Mouse (Mus musculus): Measurements from ENCODE around the gene Top1. TPM values are rescaled to one million over a fixed set of nuclear protein-coding genes. Genes with fewer than 3 reads are reported as not detected.

Top1 gene
- polyA plus RNA-seq, 1 experiment from 2014 or later: 89.8 TPM

DNA sequence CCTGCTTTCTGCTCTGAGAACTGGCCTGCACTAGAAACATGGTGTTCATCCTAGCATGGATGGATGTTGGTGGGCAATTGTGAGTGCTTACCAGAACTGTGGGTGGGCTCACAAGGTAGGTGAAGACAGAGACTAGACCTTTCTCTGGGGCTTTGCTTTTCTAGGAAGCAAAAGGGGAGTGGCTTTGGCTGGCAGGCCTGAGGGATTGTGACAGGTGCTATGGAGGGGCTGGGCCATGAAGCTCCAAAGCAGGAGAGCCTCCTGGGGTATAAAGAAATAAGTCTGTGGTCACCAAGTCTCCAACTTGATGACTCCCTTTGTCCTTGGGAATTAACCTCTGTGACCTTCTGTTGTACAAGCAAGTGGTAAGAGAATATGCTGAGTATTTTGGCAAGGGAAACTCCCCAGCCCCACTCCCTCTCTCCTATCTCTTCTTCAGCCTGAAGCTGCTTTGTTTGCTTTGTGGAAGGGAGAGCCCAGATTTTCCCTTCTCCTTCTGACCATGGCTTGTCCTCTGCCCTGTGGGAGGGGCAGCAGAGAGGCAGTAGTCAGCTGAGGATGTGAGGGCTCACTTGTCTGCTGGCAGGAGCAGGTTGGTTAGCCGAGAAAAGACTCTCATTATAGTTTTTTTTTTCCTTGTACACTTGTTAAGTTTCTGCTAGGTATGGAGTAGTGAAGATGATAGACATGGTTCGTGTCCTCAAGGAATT is 94.1 kb downstream of the Top1 start:
- H3K4me2 ChIP-seq: no peak overlapping the region
- H3K27ac ChIP-seq (ENCODE audit: low read depth, low read length): 0 out of 2 replicates have a peak overlapping the region, but pooled peaks have one; percentile 13
- no peak for ATAC-seq (replicated peaks; ENCODE audit: low FRiP score)
- H3K9ac ChIP-seq (ENCODE audit: low read depth, low read length): no peak overlapping the region
- H3K4me3 ChIP-seq (ENCODE audit: low read depth, low read length): no peak overlapping the region
- H3K9me3 ChIP-seq (ENCODE audit: control insufficient read depth, low read length): no peaks in the 10 kb centered on the region
- 51% methylated on average over 2 of the region's 2 CpGs for WGBS
- no peaks in the 10 kb centered on the region for H3K27me3 ChIP-seq (replicated peaks; ENCODE audit: control insufficient read depth, insufficient read depth, low read length)
- H3K4me1 ChIP-seq (replicated peaks; ENCODE audit: control insufficient read depth, insufficient read depth, low read length): peaks cover 42% of the 10 kb centered on the region
- no peaks in the 10 kb centered on the region; the same call in 1 of the 2 replicates for H3K36me3 ChIP-seq (ENCODE audit: control insufficient read depth, insufficient read depth, low read length)
- DNase-seq (ENCODE audit: low spot score): no peak

DNA sequence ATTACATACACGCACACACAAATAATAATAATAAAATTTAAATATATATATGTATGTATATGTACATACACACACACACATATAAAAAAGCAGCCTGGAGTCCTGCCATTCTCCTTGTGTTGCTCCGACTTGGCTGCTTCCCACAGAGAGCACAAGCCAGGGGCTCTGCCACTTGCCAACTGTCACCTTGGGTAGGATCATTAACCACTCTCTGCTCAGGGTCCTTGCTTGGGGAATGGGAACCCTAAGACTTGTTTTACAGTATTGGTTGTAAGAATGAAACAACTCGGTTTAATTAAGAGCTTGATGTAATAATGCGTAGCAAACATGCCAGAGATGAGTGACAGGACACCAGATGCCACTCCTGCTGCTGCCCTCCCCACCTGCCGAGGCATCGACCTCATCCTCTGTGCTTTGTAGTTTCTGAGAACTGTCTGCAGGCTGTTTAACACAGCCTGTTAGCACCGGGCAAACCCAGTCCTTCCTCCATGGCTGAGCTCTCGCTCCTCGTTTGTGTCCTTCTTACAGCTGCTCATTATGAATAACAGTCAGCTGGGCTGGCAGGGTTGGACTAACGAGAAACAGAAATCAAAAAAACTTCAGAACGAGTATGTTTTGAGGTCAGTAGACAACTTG is 95.0 kb downstream of the Top1 start:
- H3K9me3 ChIP-seq (ENCODE audit: control insufficient read depth, low read length): no peaks in the 10 kb centered on the region
- H3K27me3 ChIP-seq (replicated peaks; ENCODE audit: control insufficient read depth, insufficient read depth, low read length): no peaks in the 10 kb centered on the region
- no peak for DNase-seq (ENCODE audit: low spot score)
- H3K4me2 ChIP-seq: no peak overlapping the region
- H3K4me3 ChIP-seq (ENCODE audit: low read depth, low read length): no peak overlapping the region
- WGBS: 67% methylated on average over 11 of the region's 11 CpGs
- ATAC-seq (replicated peaks; ENCODE audit: low FRiP score): no peak
- H3K36me3 ChIP-seq (ENCODE audit: control insufficient read depth, insufficient read depth, low read length): no peaks in the 10 kb centered on the region; the same call in 1 of the 2 replicates
- peaks cover 41% of the 10 kb centered on the region for H3K4me1 ChIP-seq (replicated peaks; ENCODE audit: control insufficient read depth, insufficient read depth, low read length)
- H3K27ac ChIP-seq (ENCODE audit: low read depth, low read length): no peak overlapping the region
- no peak overlapping the region for H3K9ac ChIP-seq (ENCODE audit: low read depth, low read length)

DNA sequence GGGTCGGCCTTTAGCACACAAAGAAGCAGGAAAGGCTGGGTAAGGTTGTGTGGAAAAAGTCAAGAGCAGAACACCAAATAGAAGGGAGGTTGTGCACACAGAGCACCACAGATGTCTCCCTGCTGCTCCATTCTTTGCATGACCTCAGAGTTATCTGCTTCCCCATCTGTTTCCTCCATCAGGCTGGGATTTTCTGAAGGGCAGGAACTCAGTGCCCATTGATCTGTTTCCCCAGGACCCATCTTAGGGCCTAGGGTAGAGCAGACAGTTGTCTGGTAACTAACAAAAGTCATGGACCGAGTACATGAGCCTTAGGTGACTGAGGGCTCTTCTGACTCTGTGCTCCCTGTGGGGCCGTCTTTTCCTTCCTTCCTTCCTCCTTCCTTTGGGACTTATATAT is 95.9 kb downstream of the Top1 start:
- Histone ChIP-seq H3K36me3 (ENCODE audit: control insufficient read depth, insufficient read depth, low read length) (no peaks in the 10 kb centered on the region; the same call in 1 of the 2 replicates), H3K27me3 (replicated peaks; ENCODE audit: control insufficient read depth, insufficient read depth, low read length) (no peaks in the 10 kb centered on the region), H3K4me3 (ENCODE audit: low read depth, low read length) (no peak overlapping the region), H3K27ac (ENCODE audit: low read depth, low read length) (peak overlapping the region; percentile 2; the same call in 1 of the 2 replicates), H3K4me2 (no peak overlapping the region), H3K4me1 (replicated peaks; ENCODE audit: control insufficient read depth, insufficient read depth, low read length) (peaks cover 41% of the 10 kb centered on the region), H3K9ac (ENCODE audit: low read depth, low read length) (no peak overlapping the region), H3K9me3 (ENCODE audit: control insufficient read depth, low read length) (no peaks in the 10 kb centered on the region)
- 38% methylated on average over 3 of the region's 3 CpGs for WGBS
- no peak for ATAC-seq (replicated peaks; ENCODE audit: low FRiP score)
- no peak for DNase-seq (ENCODE audit: low spot score)

DNA sequence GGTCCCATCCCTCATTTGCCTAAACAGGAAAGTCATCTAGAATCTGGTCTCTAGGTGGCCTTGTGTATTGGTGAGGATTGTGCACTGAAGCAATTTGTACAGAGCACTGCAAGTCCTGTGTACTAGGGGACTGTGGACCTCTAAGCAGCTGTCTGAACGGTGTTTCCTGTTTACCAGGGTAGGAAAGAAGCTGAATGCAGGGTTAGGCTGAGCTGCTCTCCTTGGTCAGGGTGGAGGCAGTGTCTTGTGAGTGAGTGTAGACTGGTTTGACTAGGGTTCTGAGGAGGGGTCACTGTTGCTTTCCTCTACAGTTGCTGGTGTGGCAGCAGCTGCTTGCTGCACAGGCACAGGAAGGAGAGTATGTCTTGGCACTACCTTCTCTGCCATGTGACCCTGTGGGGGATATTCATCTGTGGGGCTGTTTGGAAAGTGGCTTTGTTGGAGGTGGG is 96.5 kb downstream of the Top1 start:
- no peaks in the 10 kb centered on the region for H3K9me3 ChIP-seq (ENCODE audit: control insufficient read depth, low read length)
- H3K36me3 ChIP-seq (ENCODE audit: control insufficient read depth, insufficient read depth, low read length): peaks cover under 1% of the 10 kb centered on the region; the same call in 1 of the 2 replicates
- no peak; the same call in 1 of the 2 replicates for ATAC-seq (replicated peaks; ENCODE audit: low FRiP score)
- peaks cover 41% of the 10 kb centered on the region for H3K4me1 ChIP-seq (replicated peaks; ENCODE audit: control insufficient read depth, insufficient read depth, low read length)
- no peak overlapping the region for H3K4me3 ChIP-seq (ENCODE audit: low read depth, low read length)
- H3K4me2 ChIP-seq: no peak overlapping the region
- WGBS: 32% methylated on average over 1 of the region's 1 CpGs
- no peak overlapping the region for H3K9ac ChIP-seq (ENCODE audit: low read depth, low read length)
- H3K27me3 ChIP-seq (replicated peaks; ENCODE audit: control insufficient read depth, insufficient read depth, low read length): no peaks in the 10 kb centered on the region
- no peak for DNase-seq (ENCODE audit: low spot score)
- H3K27ac ChIP-seq (ENCODE audit: low read depth, low read length): peak overlapping the region; percentile 2; the same call in 1 of the 2 replicates

DNA sequence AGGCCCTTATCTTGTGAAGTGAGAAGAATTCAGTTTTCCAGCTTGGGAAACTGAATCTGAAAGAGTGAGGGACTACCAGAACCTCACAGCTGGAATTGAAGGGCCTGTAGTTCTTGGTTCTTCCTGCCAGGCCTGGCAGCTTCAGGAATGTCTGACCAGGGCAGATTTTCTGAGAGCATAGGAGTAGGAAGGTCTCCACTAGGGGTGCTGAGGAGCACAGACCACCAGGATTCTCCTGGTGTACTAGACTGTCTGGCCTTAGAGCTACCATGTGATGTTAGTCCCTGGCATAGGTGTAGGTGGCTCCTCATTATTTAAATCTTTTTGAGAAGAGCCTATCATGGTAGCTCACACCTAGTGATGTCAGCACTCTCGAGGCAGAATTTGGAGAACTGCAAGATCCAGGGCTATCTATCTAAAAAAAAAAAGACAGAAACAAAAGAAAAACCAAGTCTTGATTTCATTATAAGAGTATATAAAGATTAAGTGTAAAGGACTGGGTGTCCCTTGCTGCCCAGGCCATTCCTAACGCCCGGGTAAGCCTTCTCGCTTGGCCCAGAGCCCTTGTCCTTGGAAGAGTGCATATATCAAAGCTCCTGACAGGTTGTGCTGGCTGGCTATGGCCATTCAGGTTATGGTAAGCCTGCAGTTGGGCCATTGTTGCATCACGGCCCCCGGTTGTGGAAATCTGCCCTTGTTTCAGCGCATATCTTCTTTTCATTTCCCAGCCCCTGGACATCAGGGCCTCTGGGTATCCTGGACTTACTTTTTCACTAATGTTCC is 98.5 kb downstream of the Top1 start:
- WGBS: 77% methylated on average over 7 of the region's 7 CpGs
- no peak overlapping the region for H3K27ac ChIP-seq (ENCODE audit: low read depth, low read length)
- no peak overlapping the region for H3K4me2 ChIP-seq
- H3K9ac ChIP-seq (ENCODE audit: low read depth, low read length): no peak overlapping the region
- ATAC-seq (replicated peaks; ENCODE audit: low FRiP score): no peak
- peaks cover 15% of the 10 kb centered on the region for H3K36me3 ChIP-seq (ENCODE audit: control insufficient read depth, insufficient read depth, low read length)
- no peak for DNase-seq (ENCODE audit: low spot score)
- no peaks in the 10 kb centered on the region for H3K27me3 ChIP-seq (replicated peaks; ENCODE audit: control insufficient read depth, insufficient read depth, low read length)
- H3K9me3 ChIP-seq (ENCODE audit: control insufficient read depth, low read length): no peaks in the 10 kb centered on the region
- no peak overlapping the region for H3K4me3 ChIP-seq (ENCODE audit: low read depth, low read length)
- peaks cover 37% of the 10 kb centered on the region for H3K4me1 ChIP-seq (replicated peaks; ENCODE audit: control insufficient read depth, insufficient read depth, low read length)

DNA sequence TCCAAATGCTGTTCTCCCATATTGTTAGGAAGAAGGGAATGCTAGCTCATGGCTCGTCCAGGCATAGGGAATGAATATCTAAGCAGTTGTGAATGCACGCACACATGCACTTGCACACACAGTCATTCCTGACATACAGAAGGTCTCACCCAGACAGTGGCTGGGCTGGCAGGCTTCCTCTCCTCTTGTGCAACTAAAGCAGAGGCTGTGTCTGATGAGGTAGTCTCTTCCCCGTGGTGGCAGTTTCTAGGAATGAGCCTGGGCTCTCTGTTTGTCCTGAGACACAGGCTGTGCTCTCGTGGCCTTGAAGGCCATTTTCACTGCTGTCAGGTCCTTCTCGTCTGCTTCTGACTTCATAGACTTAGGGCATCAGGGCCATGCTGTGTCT is 99.1 kb downstream of the Top1 start:
- Histone ChIP-seq H3K27ac (ENCODE audit: low read depth, low read length) (no peak overlapping the region), H3K36me3 (ENCODE audit: control insufficient read depth, insufficient read depth, low read length) (peaks cover 18% of the 10 kb centered on the region), H3K9me3 (ENCODE audit: control insufficient read depth, low read length) (no peaks in the 10 kb centered on the region), H3K4me3 (ENCODE audit: low read depth, low read length) (no peak overlapping the region), H3K27me3 (replicated peaks; ENCODE audit: control insufficient read depth, insufficient read depth, low read length) (no peaks in the 10 kb centered on the region), H3K4me2 (no peak overlapping the region), H3K9ac (ENCODE audit: low read depth, low read length) (no peak overlapping the region), H3K4me1 (replicated peaks; ENCODE audit: control insufficient read depth, insufficient read depth, low read length) (peaks cover 31% of the 10 kb centered on the region)
- ATAC-seq (replicated peaks; ENCODE audit: low FRiP score) (no peak), DNase-seq (ENCODE audit: low spot score) (no peak)
- 65% methylated on average over 5 of the region's 5 CpGs for WGBS

DNA sequence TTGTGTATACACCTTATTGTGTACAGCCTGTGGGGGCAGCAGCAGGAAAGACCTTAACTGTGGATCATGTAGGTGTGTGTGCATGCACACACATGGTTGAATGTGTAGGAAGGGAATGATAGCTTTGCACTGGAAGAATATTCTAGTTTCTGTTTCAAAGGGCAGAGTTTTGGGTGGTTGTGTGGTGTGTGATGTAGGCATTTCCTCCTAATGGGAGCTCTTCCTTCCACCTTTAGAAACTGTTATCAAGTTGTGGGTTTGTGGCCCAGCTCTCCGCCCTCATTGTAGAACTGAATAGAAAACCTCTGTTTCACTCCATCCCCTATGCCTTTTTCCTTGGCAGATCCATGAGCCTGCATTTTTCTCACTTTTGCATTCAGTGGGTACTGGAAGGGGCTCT is 99.8 kb downstream of the Top1 start:
- Histone ChIP-seq H3K27me3 (replicated peaks; ENCODE audit: control insufficient read depth, insufficient read depth, low read length) (no peaks in the 10 kb centered on the region), H3K4me1 (replicated peaks; ENCODE audit: control insufficient read depth, insufficient read depth, low read length) (peaks cover 24% of the 10 kb centered on the region), H3K4me2 (no peak overlapping the region), H3K4me3 (ENCODE audit: low read depth, low read length) (no peak overlapping the region), H3K27ac (ENCODE audit: low read depth, low read length) (no peak overlapping the region), H3K9me3 (ENCODE audit: control insufficient read depth, low read length) (no peaks in the 10 kb centered on the region), H3K36me3 (ENCODE audit: control insufficient read depth, insufficient read depth, low read length) (peaks cover 18% of the 10 kb centered on the region), H3K9ac (ENCODE audit: low read depth, low read length) (no peak overlapping the region)
- ATAC-seq (replicated peaks; ENCODE audit: low FRiP score) (no peak), DNase-seq (ENCODE audit: low spot score) (no peak)
- 65% methylated on average over 1 of the region's 1 CpGs for WGBS

DNA sequence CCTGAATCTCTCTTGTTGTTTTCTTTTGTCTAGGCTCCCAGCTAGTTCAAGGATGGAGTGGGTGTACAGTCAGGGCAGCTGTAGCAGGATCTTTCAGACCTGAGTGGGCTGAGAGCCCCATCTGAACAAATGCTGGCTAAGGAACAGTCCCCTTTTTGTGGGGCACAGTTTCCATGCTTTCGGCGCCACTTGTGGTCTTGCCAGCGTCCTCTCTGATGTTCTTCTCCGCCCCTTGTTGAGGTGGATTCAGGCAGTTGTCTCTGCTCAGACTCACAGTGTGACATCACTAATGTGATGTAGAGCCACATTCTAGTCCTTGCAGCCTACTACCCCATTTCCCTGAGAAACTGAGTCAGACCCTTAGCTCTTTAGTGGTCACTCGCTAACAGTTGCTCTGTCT is 100.9 kb downstream of the Top1 start:
- no peak for ATAC-seq (replicated peaks; ENCODE audit: low FRiP score)
- Histone ChIP-seq H3K4me1 (replicated peaks; ENCODE audit: control insufficient read depth, insufficient read depth, low read length) (peaks cover 17% of the 10 kb centered on the region), H3K4me3 (ENCODE audit: low read depth, low read length) (no peak overlapping the region), H3K27ac (ENCODE audit: low read depth, low read length) (no peak overlapping the region), H3K9ac (ENCODE audit: low read depth, low read length) (no peak overlapping the region), H3K9me3 (ENCODE audit: control insufficient read depth, low read length) (no peaks in the 10 kb centered on the region), H3K4me2 (no peak overlapping the region), H3K27me3 (replicated peaks; ENCODE audit: control insufficient read depth, insufficient read depth, low read length) (no peaks in the 10 kb centered on the region), H3K36me3 (ENCODE audit: control insufficient read depth, insufficient read depth, low read length) (peaks cover 18% of the 10 kb centered on the region)
- WGBS: 91% methylated on average over 5 of the region's 5 CpGs
- DNase-seq (ENCODE audit: low spot score): no peak
